Mouse (Mus musculus): Measurements from ENCODE around the gene Hoxa9.

The Hoxa9 gene

DNA sequence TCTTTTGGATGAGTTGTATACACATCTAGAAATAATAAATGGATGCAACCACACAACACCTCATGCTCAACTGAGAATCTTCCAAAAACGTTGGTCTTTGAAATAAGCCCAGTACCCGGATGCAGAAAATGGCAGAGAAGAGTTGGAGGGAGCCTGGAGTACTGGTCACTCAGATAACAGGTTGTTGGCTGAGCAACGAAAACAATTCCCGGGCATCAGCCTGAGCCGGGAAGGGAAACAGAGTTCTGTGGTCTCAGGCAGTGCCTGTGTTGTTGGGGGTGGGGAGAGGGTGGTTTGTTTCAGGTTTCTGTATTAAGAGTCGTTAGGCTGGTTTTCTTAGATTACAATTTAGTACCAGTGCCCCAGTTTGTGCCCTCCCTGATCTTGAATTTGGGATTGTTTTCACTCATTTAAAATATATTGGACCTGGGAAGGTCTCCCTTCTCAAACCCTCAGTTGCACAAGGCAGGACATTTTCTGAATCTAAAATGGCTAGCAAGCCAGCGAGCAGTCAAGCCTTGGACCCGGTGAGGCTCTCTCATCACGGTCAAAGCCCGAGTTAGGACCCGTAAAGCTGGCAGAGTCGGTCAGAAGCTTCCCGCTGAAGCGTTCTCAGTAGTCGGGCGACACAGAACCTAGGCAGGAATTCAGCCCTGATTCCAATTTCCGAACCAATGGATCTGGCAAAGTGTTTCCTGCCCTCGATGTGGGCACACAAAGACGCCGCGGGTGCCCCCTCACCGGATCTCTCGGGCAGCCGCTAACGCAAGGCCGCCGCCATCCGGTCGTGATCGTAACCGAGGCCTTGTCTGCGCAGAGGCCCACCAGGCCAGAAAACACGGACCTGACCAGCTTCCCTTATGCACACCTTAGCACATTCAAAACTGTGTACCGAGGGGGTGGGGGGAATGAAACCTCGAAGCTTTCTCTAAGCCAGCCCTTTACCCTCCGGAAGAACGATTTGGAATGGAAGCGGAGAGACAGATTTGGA is 2.1 kb downstream of the Hoxa9 start:
- no peak for DNase-seq (ENCODE audit: low spot score in 2 of 2)

DNA sequence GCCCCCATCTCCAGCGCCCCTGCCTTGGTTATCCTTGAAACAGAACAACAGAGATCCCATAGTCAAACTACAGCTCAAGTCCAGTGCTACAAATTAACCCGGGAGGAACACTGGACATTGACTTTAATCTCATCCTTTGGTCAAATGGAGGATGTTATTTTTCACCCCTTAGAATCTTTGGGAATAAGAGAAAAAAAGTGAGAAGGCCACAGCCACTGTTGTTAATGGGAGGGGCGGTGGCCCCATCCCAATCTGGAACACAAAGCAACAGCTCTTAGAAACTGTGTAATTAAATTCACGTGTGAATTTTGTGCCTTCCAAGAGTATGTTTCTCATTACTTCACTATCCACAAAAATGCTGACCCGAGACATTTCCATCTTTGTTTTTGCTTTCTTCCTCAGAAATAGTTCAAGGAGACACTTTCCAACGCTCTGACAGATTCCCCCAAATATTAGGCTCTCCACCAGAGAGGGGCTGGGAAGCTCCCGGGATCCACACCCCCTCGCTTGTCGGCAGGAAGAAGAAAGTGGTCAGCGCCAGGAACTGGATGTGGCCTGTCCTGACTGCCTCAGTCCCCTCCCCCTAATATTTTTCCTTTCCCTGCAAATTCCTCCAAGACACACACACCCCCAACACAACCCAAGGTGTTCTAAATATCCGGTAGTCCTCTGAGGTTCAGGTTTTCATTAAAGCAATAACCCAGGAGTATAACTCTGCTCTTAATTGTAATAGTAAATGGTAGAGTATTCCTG is 3.2 kb downstream of the Hoxa9 start:
- no peak for DNase-seq (ENCODE audit: low spot score in 2 of 2)

DNA sequence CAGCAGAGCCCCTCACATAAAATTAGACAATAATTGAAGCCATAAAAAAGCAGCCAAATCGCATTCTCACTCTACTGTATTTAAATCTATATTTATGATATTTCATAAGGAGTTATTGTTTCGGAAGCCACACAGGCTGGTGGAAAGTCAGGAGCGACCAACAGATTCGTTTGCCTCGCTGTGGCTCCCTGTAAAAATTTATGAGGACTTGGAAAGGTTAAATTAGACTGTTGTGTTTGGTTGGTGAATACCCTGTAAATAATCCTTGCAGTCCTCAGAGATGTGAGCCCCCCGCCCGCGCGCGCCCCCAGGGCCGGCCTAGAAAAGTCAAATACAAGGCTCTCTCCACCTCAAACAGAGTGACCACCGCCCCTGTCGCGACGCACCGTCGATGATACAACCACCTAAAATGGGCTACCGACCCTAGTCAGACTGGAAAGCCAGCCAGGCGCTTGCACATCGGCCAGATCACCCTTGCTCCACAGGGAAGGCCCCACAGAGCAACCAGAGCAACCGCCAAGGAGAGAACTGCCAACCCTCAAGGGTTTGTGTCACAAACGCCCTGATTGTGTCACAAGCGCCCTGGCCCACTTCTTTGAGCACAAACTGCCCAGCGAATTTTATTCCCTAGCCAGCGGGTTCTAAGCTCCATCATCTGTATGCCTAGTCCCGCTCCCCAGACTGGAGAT is 4.2 kb downstream of the Hoxa9 start:
- DNase-seq (ENCODE audit: low spot score in 2 of 2), result no peak

DNA sequence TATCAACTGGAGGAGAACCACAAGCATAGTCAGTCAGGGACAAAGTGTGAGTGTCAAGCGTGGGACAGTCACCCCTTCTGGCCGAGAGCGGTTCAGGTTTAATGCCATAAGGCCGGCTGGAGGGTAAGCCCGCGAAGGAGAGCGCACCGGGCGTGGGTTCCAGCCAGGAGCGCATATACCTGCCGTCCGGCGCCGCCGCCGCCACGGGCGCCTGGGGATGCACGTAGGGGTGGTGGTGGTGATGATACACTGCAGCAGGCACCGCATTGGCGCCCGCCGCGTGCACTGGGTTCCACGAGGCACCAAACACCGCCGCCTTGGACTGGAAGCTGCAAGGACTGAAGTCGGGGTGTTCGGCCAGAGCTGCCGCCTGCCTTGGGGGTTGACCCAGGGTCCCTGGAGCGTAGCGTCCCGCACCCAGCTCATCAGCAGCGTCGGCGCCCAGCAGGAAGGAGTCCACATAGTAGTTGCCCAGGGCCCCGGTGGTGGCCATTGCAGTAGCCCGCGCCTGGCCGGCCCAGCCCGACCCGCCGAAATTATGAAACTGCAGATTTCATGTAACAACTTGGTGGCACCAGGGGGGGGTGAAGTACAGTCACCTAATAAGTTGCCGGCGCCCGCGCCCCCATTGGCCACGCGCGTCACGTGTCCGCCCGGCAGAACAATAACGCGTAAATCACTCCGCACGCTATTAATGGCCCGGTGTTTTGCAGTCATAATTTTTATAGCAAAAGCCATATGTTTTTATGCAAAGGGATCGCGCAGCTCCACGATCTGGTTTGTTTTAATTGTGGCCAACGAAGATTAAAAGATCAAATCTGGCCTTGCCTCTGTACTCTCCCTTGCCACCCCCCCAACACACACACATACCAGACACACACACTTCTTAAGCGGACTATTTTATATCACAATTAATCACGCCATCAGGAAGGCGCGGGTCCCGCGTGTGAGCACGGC is 5.0 kb downstream of the Hoxa9 start:
- no peak for DNase-seq (ENCODE audit: low spot score in 2 of 2)

DNA sequence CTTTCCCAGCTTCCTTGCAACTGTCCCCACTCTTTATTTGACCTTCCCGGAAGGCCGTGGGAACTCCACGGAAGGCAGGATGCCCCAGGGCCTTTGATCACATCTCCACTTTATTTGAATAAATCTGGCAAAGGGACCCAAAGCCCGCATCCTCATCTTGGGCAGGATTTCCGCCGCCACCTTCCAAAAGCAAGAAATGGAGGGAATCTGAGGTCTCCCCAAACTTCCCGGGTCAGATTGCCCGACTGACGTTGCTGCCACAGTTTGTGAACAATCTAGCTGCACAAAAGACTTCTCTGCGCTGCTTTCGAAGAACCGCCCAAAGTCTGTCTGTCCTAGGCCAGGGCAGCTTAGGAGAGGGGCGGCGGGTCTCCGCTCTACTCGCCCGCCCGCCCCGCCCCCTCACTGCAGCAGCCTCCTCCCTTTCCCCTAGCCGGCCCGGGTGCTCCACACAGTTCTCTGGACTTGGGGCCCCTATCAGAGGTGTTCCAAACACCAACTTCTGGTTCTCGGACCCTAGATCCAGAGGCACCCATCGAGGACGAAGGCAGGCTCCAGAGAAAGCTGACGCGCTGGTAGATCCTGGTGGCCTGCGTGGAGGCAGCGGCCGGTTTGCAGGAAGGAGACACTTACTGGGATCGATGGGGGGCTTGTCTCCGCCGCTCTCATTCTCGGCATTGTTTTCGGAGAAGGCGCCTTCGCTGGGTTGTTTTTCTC is 5.8 kb downstream of the Hoxa9 start:
- DNase-seq (ENCODE audit: low spot score in 2 of 2), result no peak

DNA sequence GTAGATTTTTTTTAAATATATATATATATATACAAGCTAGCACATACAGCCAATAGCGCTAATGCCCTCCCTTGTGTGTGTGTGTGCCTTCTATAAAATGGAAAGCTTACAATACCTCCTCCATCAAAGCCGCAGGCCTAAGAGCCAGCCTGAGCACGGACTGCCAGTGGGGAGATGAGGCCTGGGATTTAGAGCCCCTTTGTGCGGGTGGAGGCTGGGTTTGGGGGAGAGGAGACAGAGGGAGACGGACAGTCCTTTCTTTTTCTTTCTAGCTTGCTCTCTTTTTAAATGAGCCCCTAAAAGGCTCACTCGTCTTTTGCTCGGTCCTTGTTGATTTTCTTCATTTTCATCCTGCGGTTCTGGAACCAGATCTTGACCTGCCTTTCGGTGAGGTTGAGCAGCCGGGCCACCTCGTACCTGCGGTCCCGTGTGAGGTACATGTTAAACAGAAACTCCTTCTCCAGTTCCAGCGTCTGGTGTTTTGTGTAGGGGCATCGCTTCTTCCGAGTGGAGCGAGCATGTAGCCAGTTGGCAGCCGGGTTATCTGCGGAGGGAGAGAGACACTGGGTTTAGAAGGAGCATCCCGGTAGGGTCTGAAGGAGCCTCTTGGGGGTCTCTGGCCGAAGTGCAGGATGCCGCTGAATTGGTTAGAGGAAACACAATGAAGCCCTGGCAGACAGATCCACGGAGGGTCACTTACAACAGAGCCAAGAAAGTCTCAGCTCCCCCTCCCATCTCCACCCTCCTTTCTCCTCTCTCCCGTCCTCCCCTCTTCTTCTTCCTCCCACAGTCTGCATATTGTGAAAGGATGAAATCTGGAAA is 6.7 kb downstream of the Hoxa9 start:
- DNase-seq (ENCODE audit: low spot score in 2 of 2), result no peak

DNA sequence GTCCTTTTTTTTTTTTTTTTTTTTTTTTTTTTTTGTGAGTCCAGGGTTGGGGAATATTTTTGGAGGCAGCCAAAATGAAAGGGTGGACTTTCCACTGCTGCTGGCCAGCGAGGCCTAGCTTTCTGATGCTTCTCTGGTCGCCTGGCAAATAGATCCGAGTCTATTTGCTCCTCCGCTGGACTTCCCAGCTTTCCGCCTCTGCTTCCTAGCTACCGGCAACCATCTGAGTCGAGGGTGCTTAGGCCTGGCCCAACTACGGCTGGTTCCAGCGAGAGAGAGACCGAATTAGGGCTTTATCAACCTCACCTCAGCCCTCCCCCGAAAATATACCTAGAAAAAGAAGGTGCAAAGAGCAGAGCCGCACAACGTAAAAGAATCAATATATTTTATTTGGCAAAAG is 8.2 kb downstream of the Hoxa9 start:
- no peak for DNase-seq (ENCODE audit: low spot score in 2 of 2)

DNA sequence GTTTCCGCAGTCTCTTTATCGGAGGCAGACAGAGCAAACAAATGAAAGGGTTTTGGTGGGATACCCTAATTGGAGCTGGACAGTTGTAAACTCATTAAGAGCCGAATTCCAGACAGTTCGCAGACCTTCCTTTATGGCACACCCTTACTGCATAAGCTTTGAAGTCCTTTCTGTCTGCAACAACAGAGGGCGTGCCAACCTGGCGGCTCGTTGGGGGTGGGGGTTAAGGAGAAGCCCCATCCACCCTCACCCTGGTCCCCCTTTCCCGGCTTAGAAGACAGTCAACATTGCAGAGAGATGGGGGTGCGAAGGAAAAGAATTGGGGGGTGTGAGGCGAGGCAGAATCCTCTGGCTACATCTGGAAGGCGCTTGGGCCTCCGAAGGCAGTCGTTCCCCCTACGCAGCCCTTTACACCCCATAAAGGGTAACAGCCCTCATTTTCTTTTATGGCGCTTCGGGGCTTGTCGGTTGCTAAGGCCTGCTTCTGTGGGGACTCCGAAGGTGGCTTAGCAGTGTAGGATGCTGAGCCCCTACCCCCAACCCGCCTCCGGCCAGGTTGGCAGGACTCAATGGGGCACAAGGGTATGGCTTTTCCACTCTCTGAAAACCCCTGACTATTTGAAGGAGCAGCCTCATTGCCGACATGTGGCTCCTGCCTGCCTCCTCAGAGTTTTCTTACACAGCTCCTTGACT is 8.8 kb downstream of the Hoxa9 start:
- no peak for DNase-seq (ENCODE audit: low spot score in 2 of 2)

DNA sequence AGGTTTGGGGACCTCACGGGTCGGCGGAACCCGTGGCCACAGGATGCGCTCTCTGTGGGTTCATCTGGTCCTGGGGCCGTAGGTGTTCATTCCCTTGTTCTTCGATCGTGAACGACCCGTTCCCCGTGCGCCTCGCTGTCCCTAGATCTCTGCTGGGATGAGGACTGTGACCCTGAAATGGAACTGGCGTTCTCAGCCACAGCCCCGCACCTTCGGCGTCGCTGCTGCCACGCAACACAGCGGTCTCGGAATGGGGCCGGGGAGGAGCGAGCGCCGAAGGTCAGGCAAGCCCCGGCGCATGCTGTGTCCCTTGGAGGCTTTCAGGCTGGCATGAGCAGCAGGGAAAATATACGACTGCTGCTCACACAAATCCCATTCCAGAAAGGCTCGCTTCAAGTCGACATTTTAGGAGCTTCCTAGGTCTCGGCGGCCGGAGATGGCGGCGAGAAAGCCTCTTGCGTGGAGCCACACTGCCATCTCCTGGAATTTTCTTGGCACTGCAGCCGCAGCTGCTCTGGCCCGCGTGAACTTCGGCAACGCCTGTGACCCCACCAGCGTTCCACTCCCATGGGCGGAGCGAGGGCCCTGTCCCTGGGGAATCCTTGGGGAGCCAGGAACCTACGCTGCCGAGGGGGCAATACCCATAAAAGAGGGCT is 9.4 kb downstream of the Hoxa9 start, which contains the start of gene Hoxa7:
TSS of gene Hoxa7 (minus strand) at position 518 of the 656 bp plus-strand sequence.
- peak; percentile 80 to 85 for DNase-seq (ENCODE audit: low spot score in 2 of 2)

DNA sequence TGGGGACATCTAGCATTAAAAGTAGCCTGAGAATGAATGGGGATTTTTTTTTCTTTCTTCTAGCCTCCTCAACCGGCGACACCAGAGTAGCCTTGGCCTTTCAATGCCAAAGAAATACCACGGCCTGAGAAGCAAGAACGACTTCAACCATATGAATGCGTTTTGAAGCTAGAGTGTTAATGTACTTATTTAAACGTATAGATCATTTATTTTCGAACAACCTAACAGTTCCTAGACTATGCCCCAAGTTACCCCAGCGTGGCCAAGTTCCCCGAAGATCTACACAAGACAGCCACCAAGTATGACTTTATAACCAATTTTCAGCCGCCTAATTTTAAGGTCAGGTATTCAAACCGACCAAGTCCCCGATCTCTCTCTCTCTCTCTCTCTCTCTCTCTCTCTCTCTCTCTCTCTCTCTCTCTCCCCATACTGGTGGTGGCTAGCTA is 10.0 kb downstream of the Hoxa9 start:
- DNase-seq (ENCODE audit: low spot score in 2 of 2), result no peak

DNA sequence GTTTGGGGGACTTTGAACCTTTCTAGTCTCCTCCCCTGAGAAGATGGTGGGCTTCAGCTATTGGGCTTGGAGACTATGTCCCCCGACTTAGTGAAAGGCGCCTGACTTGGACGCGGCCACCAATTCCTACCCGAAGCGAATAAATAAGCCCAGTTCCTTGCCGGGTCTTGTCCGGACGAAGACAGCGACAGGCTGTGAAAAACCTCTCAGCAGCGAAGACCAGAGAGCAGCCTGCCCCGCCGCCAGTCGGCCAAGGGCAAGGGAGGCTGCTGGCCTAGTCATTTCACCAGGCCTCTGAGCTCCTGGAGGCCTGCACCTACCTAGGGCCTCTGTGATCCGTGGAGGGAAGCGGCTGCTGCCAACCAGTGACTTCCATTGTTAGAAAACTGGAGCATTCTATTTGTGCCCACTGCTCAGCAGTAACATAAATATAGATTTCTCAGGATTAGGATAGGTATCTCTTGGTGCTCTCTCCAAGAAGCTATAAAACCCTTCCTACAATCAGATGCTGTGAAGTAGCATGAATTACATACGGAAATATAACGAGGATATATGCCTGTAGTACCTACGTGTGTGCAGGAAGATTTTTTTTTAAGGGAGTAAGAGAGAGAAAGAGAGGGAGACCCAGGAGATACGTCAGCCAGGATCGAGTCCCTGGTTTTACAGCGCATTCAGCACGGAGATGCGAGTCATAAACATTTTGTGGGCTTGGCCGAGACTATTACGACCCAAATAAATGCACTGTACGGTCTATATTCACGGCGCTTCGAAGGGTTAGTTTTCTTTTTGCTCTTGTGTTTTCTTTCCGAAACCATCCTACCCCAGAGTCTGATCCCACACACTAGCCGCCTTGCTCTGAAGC is 10.7 kb downstream of the Hoxa9 start:
- DNase-seq (ENCODE audit: low spot score in 2 of 2), result no peak

DNA sequence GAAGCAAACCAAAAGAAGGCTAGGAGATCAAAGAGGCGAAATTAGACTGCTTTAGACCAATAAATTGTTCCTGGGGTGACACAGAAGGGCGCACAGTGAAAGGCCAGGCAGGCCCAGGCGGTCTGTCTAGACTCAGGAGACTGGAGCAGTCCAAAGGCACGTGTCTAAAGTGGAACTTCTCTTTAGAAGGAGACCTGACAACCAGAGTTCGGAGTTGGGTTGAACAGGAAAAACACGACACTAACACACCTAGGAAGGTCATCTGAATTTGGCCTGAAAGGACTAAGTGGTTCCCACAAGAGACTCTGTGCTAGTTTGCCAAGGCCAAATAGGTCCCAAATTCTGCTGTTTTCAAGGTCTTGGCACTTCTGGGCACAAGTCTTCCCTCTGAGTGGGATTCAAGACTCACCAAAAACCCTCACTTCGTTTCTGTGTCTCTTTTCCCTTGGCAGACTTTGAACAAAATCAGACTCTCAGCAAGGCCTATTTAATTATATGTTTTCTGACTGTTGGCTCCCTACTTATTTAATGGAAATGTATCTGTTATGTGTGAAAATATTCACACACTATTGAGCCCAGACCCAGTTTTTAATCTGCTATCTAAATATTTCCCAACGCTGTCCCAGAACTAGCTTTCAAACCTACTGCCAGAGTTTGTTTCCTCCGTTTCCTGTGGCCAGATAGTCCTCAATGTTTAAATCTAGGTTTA is 11.5 kb downstream of the Hoxa9 start:
- no peak for DNase-seq (ENCODE audit: low spot score in 2 of 2)

DNA sequence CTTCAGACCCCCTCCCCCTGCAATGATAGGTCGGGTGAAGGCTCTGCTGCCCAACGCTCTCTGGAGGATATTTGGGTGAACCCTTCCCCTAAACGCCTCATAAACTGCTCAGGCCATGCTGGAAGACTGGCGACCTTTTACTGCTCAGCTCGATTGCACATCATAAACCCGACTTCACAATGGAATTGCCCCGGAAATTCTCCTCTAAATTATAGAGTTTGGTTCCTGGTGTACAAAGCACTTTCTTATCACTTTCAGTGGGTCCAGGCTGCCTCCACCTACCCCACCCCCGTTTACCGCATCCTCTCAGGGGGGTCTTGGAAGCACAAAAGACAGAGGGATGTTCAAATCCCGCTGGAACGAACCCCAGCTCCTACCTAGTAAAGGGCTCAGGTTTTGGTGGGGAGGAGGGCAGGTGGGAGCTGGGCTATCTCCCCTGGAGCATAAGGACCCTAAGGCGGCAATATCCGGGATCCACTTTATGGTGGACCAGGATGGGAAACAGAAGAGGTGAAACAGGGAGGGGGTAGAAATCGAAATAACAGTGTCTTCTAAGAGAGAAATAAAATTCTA is 12.2 kb downstream of the Hoxa9 start:
- no peak for DNase-seq (ENCODE audit: low spot score in 2 of 2)

DNA sequence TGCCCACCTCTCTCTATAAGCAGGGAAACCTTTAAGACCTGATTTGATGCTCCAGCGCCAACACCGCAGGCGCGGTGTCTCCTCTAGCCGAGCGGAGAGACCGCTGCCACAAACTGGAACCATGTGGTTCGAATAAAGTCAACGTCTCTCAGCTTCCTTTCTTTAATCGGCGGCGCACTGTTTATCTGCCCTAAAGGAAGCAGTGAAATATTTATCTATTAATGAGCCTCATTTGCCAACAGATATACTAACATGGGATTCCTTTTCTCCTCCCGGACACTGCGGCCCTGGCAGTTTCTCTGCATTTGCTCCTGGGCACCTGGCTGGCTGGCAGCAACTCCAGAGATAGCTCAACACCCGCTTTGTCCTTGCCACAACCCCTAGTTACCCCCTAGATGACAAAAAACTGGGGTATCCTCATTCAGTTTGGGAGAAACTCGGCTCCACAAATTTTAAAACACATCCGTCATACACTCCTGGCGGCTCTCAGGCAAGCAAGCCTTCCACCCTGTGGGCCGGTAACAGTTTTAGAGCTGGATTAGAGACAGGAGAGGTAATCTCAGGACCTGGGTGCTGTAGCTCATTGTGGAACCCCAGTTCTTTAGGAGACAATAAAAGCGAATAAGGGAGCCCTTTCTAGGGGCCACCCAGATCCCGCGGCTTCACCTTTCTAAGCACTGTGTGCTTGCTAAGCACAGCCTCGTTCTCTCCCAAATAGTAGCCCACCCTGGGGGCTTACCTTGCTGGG is 12.8 kb downstream of the Hoxa9 start:
- no peak for DNase-seq (ENCODE audit: low spot score in 2 of 2)

DNA sequence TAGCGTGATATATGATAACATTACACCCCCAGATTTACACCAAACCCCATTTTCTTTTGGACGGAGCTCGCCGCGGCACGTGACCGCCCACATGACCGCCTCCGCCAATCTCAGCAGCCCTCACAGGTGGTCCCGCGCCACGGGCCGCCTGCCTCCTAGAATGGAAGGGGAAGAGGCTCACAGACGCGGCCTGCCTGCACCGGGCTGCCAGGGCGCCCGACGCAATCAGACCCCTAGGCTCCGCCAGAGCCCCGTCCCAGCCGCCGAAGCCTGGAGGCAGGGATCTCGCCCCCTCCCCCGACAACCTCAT is 13.5 kb downstream of the Hoxa9 start:
- no peak for DNase-seq (ENCODE audit: low spot score in 2 of 2)

All from frontal cortex, postnatal 36 days (tissue).